Mouse (Mus musculus): ENCODE measurements around the gene Hoxa7.

The Hoxa7 gene

GRCm38 (mm10) chr6:52260654-52261575 lies 39.3 kb upstream of the Hoxa7 start, which contains the start of gene Hoxa13:
Gene Hoxa13 (minus strand): TSS chr6:52260880.
- no peak for TF ChIP-seq GATA4 (IDR thresholded peaks at IDR 0.05; ENCODE audit: insufficient replicate concordance, low read length)

- no peak for TF ChIP-seq GATA4 (IDR thresholded peaks at IDR 0.05; ENCODE audit: insufficient replicate concordance, low read length)
These were observed 38.2 kb upstream of the Hoxa7 start for GRCm38 (mm10) chr6:52259811-52260261.

GRCm38 (mm10) chr6:52259081-52259790 lies 37.6 kb upstream of the Hoxa7 start:
- no peak for TF ChIP-seq GATA4 (IDR thresholded peaks at IDR 0.05; ENCODE audit: insufficient replicate concordance, low read length)

- no peak for TF ChIP-seq GATA4 (IDR thresholded peaks at IDR 0.05; ENCODE audit: insufficient replicate concordance, low read length)
These were observed 35.3 kb upstream of the Hoxa7 start for GRCm38 (mm10) chr6:52256956-52257355.

GRCm38 (mm10) chr6:52253511-52254500 lies 32.2 kb upstream of the Hoxa7 start:
- TF ChIP-seq GATA4 (IDR thresholded peaks at IDR 0.05; ENCODE audit: insufficient replicate concordance, low read length) = no peak

- TF ChIP-seq GATA4 (IDR thresholded peaks at IDR 0.05; ENCODE audit: insufficient replicate concordance, low read length) = no peak
These were observed 31.2 kb upstream of the Hoxa7 start for GRCm38 (mm10) chr6:52252775-52253376.

GRCm38 (mm10) chr6:52252016-52252774 lies 30.5 kb upstream of the Hoxa7 start:
- TF ChIP-seq GATA4 (IDR thresholded peaks at IDR 0.05; ENCODE audit: insufficient replicate concordance, low read length) = no peak

GRCm38 (mm10) chr6:52251177-52251879 lies 29.7 kb upstream of the Hoxa7 start:
- no peak for TF ChIP-seq GATA4 (IDR thresholded peaks at IDR 0.05; ENCODE audit: insufficient replicate concordance, low read length)

- TF ChIP-seq GATA4 (IDR thresholded peaks at IDR 0.05; ENCODE audit: insufficient replicate concordance, low read length) = no peak
These were observed 28.2 kb upstream of the Hoxa7 start for GRCm38 (mm10) chr6:52249826-52250225.

GRCm38 (mm10) chr6:52249415-52249738 lies 27.7 kb upstream of the Hoxa7 start:
- no peak for TF ChIP-seq GATA4 (IDR thresholded peaks at IDR 0.05; ENCODE audit: insufficient replicate concordance, low read length)

- no peak for TF ChIP-seq GATA4 (IDR thresholded peaks at IDR 0.05; ENCODE audit: insufficient replicate concordance, low read length)
These were observed 27.2 kb upstream of the Hoxa7 start for GRCm38 (mm10) chr6:52248638-52249414.
